Mouse (Mus musculus) lung, postnatal 14 days (tissue): Measurements from ENCODE around the gene 1700012B09Rik.

Experiments used
- DNase-seq: peaks from one replicate; pipeline ENCODE4 v3.0.0; 2021

1700012B09Rik gene

DNA sequence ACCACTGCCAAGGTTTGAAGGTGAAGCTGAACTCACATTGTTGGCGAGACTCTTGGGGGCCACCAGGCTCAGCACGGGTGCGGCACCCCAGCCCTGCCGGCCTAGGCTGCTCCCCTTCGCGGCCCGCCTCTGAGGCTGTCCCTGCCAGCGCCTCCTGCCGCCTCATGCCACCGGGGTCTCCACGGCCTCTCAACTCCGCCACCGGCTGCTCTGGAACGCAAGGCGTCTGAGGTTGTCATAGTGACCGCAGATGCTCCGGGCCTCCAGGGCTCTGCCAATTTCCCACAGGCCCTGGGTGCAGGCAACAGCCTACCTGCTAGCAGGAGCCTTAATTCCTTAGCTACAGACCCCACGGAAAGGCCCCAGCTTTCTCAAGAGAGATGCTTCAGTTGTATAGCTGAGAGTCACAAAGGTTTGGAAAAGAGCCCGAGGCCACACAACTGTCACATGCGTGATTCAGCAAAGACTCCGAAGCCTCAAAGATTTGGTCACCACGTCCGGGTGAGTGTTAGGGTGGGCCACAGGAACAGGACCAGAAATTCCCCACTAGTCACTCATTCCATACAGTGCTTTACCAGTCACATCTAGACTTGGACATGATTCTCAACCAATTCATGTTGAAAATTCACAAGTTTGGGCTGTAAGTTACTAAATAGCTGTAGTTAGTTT is at the start of gene 1700012B09Rik:
1700012B09Rik (minus strand) TSS at position 228 of the 669 bp plus-strand sequence.
- no peak for DNase-seq

DNA sequence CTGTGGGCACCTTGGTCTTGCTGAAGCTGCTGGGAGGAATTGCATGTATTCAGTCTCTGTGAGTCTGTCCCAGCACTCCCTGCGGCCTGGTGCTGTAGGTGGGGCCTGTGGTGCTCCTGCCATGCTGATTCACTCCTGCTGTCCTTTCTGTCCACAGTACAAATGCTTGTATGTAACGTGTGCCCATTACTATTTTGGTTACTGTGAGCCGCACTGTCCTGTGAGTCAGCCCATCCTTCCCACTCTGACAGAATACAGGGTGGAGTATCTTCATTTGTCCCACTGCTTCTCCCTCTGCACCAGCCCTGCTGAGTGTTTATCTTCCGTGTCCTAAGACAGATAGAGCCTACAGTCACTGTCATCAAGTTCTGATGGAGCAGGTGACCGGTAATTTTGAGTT is 39.3 kb upstream of the 1700012B09Rik start:
- DNase-seq: no peak

DNA sequence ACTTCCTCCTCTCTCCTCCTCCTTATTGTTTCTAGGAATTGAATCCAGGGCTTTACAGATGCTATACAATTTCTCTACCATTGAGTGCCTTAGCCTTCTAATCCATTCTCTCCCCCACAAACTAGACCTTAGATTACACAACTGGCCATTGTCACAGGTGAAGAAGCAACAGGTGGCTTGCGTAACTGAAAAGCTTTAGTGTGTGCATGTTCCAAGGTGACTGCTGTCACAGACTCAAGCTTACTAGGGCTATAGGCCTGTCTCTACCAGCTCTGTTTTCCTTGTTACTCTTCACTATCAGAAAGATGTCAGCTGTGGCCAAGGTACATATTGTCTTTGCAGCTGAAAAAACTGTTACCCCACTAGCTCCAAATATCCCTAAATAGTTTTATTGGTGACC is 36.0 kb upstream of the 1700012B09Rik start:
- no peak for DNase-seq

DNA sequence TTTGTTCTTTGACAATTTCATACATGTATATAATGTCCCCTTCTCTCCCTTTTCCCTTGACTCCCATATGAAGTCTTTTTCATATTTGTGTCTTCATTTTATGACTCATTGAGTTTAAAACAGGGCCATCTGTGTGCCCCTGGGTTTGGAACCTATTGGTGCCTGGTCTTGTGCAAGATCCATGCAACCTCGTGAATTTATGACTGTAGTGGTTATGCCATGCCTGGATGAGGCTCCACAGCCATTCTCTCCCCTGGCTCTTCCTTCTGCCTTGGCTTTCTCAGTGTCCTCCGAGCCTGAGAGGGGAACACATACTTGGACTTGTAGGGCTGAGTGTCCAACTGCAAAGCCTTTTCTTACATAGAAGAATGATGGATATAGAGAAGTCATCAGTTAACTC is 34.9 kb upstream of the 1700012B09Rik start:
- DNase-seq: no peak

DNA sequence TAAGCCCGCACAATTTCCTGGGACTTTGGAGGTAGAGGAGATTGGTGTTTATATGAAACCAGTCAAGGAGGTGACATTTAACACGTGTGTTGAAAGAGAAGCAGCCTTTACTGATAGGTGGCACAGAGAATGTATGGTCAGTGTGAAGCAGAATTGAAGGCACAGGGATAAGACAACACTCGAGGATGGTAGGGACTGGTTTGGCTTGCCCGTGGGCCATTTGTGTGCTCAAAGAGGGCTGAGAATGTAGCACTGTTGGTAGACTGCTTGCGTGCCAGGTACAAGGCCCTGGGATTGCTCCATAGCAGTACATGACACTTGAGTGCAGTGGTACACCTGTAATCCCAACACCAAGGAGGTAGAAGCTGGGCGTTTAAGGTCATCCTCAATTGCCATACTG is 16.5 kb upstream of the 1700012B09Rik start:
- no peak for DNase-seq

DNA sequence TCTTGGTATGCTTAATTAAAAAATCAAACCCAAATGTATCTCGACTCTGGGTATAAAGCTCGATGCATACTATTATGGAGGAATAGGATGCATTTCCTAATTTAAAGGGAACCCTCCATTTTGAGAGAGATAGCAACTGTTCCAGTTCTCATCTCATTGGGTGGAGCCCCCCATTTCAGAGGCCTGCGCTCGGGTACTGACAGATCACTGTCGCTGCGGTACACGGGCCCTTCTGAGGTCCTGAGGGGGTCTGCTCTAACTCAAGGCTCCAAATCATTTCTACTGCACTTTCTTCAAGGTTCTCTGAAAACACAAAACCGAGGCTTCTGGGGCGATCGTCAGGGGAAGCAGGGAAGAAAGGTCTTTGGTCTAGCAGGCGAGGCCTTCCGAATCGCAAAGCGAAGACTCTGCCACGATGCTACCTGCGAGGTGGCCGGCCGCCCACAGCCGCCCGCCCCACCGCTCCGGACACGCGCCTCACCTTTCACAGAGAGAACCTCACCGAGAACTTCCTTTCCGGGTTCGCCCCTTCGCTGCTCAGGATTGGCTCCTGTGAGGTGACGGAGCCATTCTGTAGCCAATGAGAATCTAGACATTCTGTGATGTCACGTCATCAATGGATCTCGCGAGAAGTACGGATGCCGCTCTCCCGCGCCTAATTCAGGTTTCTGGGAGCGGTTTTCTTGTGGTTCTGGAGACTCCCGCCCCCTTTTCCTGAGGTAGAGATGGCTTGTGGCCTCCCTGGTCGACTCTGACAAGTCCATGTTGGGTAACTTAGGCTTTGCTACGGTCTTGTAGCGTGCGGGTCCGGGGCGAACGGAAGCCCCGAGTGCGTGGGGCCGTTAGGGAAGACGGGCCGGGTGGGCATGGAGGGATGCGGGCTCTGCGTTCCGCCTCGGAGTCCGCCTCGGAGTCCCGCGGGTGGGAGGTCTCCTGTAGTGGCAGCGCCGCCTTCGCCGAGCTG is 13.5 kb upstream of the 1700012B09Rik start, which contains the start of the genes Mre11a and Ankrd49:
Mre11a (plus strand) TSS at position 616 of the 964 bp plus-strand sequence.
Ankrd49 (minus strand) TSS at position 818 of the 964 bp plus-strand sequence.
- DNase-seq: peak; percentile 95

DNA sequence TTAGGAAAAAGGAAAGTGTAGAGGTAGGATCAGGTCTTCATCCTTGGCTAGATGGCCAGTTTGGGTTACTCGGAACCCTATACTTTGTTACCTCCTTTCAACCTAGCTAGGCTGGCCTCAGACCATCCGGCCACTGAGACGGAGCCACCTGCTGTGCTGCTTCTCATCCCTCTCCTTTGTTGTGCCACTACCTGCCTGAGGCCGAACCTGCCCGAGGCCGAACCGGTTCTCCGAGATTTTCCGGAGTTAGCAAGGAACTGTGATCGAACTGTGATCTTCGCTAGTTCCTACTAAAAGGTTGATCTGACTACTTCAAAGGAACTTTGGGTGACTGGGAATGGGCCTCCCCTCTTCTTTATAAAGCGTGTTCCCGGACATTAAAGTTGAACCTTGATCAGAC is 7.5 kb upstream of the 1700012B09Rik start:
- no peak for DNase-seq

DNA sequence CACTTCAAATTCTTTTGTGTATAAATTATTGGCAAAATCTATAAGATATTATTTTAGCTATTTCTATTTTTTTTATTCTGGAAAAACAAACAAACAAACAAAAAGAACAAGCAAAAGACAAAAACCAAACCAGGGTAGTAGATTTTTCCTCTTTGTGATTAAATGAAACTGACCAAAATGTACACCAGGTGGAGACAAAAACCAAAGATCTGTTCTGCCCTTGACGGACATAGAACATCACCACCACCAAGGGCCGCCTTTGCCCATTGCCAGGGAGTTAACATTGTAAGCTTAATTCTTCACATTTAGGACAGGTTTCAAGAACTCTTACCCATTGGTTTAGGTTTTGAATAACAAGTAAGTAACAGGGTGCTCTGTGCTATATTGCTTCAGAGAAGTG is 3.0 kb upstream of the 1700012B09Rik start:
- DNase-seq: no peak

DNA sequence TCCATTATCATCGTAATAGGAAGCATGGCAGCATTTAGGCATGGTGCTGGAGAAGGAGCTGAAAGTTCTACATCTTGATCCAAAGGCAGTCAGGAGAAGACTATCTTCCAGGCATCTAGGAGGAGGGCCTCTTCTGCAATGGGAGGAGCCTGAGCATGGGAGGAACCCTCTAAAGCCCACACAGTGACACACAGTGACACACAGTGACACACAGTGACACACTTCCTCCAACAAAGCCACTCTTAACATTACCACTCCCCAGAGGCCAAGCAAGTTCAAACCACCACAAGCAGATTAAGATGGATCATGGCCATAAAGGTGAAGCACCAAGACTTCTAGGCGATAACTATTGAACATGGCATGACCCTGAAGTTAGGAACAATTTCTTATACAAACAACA is 1.2 kb upstream of the 1700012B09Rik start:
- DNase-seq: no peak

DNA sequence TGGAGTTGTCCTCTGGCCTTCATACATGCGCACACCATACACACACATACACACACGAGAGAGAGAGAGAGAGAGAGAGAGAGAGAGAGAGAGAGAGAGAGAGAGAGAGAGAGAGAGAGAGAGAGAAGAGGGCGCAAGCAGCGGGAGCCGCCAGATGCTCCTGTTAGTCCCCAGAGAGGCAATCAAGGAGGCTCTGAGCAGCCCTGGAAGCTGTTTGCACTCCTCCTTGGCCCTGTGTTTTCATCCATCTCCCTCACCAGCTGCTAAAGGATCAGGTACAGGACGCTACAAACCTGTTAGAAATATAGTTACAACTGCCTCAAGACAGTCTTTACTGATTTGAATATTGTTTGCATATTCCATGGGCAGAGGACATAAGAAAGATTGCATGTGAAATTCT is 1.0 kb downstream of the 1700012B09Rik start:
- DNase-seq: no peak

DNA sequence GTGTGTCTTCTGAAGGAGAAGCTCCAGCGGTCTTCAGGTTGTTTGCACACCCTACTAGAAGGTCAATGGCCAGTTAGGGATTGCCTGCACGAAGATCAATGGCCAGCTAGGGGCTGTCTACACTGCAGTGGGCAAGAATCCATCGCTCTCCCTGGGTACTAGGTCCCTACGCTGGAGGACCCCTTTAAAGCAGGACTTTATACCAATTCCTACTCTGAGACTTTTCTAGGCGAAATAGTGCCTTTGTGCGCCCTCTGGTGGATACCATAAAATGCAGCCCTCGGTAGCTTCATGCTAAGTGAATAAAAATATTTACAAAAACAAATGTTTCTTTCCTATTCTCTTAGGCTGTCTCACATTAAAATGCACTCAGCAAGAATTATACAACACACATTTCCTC is 6.1 kb downstream of the 1700012B09Rik start:
- DNase-seq: peak; percentile 68

DNA sequence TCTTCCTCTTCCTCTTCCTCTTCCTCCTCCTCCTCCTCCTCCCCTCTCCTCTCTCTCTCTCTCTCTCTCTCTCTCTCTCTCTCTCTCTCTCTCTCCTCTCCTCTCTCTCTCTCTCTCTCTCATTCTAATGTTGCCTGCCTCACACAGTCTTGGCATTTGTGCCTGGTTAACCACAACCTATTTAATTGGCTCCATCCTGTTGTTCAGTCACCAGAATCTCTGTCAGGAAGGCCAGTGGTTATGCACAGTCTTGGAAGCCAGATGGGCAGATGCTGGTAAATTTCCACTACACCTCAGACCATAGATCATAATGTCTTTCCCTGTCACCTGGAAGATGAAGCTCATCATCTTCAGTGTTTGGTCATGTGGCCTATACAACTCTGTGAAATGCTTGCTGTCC is 11.6 kb downstream of the 1700012B09Rik start:
- DNase-seq: no peak

DNA sequence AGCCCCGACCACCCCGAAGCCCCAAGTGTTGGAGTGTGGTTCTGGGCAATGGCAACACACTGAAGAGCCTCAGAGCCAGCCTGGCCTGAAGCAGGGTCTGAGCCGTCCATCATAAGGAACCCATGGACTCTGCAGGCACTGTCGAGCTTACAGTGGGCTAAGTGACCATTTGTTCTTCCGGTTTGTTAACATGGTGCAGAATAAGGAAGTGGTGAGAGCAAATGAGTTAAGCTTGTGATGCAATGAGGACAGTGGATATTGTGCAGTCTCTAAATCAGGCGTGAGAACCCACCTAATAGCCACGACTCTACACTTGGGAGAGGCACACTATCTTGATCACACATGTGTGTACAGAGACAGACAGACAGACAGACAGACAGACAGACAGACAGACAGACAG is 12.2 kb downstream of the 1700012B09Rik start:
- no peak for DNase-seq

DNA sequence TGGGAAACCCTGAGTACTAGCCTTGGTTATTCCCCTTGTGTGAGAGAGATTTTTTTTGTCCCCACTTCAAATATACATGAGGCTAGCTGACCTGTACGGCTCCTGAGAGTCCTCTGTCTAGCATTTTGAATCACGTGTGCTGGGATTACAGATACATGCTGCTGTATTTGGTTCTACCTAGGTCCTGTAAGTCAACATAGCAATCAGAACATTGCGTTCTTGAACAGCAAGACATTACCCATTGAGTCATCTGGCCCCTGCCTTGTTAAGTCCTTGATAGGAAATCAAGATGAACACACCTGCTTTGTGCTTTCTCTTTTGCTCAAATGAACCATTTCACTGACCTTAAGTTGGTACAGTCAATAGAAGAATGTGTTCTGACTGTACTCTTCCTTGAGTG is 16.4 kb downstream of the 1700012B09Rik start:
- DNase-seq: no peak

DNA sequence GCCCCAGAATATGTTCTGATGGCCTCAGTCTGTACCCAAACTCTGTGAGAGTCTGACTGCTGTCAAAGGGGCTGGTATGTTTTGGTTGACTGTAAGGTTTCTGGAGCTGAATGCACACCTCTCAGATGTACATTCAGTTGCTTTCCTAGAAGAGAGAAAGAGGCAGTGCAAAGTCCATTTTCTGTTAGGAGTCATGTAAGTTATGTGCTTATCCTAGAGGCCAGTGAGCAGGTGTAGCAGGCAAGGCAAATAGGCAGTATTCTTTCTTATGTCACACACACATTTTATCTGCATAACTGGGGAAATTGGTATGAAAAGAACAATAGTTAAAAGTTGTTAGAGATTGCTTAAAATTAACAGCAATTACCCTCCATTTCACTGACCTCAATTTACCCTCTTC is 16.9 kb downstream of the 1700012B09Rik start:
- no peak for DNase-seq

DNA sequence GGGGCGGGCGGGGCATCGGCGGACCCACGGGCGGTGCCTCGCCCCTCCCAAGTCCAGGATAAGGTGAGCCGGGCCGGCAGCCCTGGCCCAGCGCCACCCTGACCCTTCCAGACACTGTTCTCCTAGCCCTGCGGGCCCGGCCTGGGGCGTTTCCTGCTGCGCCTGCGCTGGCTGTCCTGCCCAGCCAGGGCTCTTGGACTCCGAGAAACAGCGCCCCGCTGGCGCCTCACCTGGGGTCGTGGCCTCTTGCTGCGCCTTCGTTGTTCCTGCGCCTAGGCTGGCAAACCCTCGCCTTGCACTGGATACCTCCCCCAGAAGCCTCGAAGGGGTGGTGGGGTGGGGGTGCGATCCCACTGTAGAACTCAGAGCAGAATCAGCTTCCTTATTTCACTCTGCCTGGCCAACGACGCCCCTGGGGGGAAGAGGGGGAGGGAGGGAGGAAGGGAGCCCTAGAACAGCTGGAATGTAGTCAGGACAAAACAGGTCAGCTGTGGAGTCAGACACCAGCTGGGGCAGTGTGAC is 18.8 kb downstream of the 1700012B09Rik start, which contains the start of gene Fut4:
Fut4 (minus strand) TSS at position 393 of the 522 bp plus-strand sequence.
- DNase-seq: peak; percentile 74

DNA sequence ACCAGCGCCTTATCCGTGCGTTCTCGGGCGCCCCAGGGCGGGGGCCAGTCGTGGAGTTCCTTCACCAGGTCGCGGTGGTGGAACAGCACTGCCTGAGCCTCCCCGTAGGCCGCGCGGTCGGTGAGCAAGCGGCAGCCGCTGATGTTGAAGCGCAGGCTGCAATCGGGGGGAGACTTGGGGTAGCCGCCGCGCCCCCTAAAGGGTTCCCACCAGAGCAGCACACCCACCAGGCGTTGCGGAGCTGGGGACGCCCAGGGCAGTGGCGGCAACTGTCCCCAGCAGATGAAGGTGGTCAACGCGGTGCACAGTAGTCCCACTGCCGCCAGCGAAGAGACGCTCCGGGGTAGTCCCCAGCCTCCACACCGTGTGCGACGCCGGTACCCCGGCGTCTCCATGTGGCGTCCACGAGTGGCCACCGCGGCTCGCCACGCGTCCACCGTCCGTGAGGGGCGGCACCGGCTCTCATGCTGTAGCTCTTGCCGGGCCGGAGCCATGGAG is 19.3 kb downstream of the 1700012B09Rik start:
- peak; percentile 10 for DNase-seq

DNA sequence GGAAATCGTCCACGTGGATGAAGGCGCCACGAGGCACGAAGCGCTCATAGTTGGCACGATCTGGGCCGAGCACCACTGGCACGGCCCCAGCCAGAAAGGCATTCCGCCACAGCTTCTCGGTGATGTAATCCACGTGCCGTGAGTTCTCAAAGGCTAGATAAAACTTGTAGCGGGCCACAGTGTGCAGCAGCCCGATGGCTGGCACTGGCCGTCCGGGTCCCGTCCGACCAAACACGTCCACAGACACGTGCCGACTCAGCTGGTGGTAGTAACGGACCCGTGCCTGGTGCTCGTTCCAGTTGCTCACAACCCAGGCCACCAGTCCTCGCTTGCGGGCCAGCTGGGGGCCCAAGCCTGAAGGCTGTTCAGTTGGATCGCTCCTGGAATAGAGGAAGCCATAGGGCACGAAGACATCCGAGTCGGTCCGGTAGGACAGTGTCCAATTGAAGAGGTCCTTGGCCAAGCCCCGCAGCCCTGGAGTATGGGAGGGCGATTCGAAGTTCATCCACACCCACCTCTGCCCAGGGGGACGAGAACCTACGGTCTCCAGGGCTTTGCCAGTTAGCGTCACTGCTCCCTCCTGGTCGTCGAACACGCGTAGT is 19.8 kb downstream of the 1700012B09Rik start:
- peak; percentile 22 for DNase-seq

DNA sequence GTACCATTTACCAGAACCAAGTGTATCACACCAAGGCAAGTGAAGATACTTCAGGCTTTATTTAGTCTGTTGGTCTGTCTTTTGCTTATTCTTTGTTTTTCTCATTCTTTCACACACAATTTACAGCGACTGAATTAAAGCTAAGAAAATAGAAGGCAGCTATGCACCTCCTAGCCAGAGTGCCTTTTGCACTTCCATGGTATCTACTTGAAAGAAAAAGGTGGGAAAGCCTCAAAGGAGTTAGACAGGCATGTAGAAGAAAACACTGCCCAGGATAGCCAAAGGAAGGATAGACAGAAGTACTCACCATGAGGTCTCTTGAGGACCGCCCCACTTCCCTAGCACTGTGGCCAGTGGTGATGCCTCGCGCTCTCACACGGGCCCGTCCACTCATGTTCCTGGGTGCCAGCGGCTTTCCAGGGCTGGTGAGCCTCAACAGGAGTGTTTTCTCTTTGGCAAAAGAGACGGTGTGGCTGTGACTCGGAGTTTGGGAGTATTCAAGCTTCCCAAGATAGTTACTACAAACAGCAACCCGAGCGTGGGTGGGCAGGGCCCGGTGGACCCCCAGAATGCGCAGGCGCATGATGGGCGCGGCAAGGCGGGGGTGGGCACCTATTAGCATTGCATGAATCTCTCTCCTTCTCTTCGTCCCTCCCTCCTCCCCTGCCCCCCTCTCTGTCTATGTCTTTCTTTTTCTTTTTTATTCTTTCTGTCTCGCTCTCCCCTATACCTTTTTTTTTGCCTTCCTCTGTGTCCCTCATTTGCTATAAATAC is 30.5 kb downstream of the 1700012B09Rik start, which contains the start of gene Piwil4:
Piwil4 (minus strand) TSS at position 583 of the 774 bp plus-strand sequence.
- DNase-seq: no peak

DNA sequence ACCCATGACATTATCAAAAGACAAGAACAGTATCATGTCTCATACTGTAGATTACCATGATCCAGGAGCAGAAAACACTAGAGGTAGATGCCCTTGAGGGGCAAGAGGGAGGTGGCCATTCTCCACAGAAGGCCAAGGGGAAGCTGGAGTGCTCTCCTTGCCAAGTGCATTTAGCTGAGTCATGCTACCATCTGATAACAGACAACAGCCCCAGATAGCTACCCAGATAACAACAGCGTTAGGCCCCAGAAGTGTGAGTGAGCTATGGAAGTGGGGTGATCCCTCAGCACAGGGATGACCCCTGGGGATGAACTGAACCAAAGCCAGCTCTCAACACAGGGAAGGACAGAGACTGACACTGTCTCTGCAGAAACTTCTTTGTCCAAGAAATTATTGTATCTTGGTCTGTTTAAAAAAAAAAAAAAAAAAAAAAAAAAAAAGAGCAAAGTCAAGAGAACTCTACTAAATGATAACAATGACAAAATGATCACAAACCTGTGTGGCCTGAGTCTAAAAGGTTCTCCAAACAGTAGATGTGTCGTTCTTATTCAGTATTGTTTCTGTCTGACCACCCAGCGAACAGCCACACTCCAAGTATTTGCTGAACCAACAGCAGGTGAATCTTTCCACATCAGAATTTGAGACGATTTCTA is 31.2 kb downstream of the 1700012B09Rik start:
- no peak for DNase-seq

DNA sequence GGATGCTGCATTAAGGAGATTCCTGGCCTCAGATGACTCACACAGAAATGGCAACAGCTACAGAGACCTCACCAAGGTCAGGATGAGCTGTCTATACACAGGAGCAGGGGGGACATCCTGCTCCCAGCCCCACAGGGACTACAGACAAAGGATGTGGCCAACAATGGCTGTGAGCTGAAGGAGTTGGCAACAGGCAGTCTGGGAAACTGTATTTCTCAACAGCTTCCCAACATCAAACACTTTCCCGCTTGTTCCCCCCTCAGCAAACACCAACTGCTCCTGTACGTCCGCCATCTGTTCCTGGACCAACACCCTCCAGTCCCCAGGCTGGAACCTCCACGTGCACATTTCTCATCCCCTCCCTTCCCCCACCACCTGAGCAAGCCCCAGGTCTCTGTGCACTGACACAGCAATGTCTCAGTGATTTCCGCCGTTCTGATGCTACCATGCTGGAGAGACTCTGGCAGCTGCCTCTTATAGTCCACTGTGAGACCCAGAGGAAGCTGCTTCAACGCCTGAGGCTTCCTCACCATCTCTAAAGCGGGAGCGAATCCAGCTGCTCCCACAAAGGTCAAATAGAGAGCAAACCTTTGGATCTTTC is 39.8 kb downstream of the 1700012B09Rik start:
- DNase-seq: peak; percentile 15
